Mouse (Mus musculus): ENCODE data around the gene Kalrn. TPM values are rescaled to one million over a fixed set of nuclear protein-coding genes. Genes with fewer than 3 reads are reported as not detected.

Gene Kalrn
- polyA plus RNA-seq, 1 experiment from 2014 or later, result 39.2 TPM

DNA sequence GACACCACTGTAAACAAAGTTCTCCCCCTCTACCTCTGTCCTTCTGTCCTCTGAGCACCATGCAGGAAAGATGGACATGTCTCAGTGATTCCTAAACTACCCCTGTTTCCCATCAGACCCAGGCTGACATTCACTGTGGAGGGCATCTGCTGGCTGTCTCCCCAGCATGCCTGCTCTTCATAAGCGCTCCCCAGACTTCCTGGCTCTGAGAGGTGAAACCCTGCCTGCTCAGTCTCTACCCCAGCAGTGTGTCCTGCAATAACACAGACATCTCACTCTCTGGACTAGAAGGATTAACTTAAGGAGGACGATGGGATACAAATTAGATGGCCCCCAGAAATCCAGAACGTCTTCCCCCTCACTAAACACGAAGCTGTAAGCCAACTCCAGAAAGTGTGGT, 493.8 kb downstream of the Kalrn start:
- H3K9me3 ChIP-seq, result no peaks in the 10 kb centered on the region
- no peak for ATAC-seq (replicated peaks)
- WGBS, result 68% methylated on average over 4 of the region's 4 CpGs
- H3K9ac ChIP-seq, result no peak overlapping the region
- no peaks in the 10 kb centered on the region for H3K27me3 ChIP-seq (replicated peaks)
- no peaks in the 10 kb centered on the region for H3K36me3 ChIP-seq (replicated peaks)
- H3K4me3 ChIP-seq, result no peak overlapping the region
- H3K4me1 ChIP-seq, result peaks cover 9% of the 10 kb centered on the region; the same call in 1 of the 2 replicates
- H3K4me2 ChIP-seq, result no peak overlapping the region
- H3K27ac ChIP-seq, result no peak overlapping the region

GRCm38 (mm10) chr16:34078732-34079131, 494.6 kb downstream of the Kalrn start:
- Histone ChIP-seq H3K27me3 (replicated peaks) (no peaks in the 10 kb centered on the region), H3K9ac (no peak overlapping the region), H3K4me3 (no peak overlapping the region), H3K27ac (no peak overlapping the region), H3K36me3 (replicated peaks) (no peaks in the 10 kb centered on the region), H3K9me3 (no peaks in the 10 kb centered on the region), H3K4me2 (no peak overlapping the region), H3K4me1 (peaks cover 9% of the 10 kb centered on the region; the same call in 1 of the 2 replicates)
- ATAC-seq (replicated peaks), result no peak
- WGBS, result 72% methylated on average over 2 of the region's 2 CpGs

DNA sequence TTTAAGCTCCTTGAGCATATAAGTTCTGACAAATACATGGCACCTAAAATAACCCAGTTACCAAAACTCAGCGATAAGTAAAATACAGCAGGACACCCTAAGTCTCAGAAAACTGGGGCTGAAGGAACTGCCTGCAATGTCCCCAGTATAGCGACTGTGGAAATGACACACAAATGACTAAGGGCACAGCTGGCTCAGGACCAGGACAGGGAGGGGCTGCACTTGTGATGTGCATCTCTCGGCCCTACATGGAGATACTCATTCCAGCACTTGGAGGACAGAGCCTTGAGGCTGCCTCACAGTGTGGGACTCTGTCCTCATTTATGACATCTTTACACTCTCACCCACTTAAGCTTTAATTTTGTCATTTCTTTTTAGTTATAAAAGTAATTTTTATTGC, 497.2 kb downstream of the Kalrn start:
- no peak for ATAC-seq (replicated peaks)
- peaks cover 4% of the 10 kb centered on the region; the same call in 1 of the 2 replicates for H3K4me1 ChIP-seq
- no peaks in the 10 kb centered on the region for H3K9me3 ChIP-seq
- H3K27me3 ChIP-seq (replicated peaks), result no peaks in the 10 kb centered on the region
- no peaks in the 10 kb centered on the region for H3K36me3 ChIP-seq (replicated peaks)
- 75% methylated on average over 3 of the region's 3 CpGs for WGBS
- no peak overlapping the region for H3K4me2 ChIP-seq
- no peak overlapping the region for H3K4me3 ChIP-seq
- no peak overlapping the region for H3K27ac ChIP-seq
- no peak overlapping the region for H3K9ac ChIP-seq

- no peak overlapping the region for H3K4me3 ChIP-seq
- 94% methylated on average over 4 of the region's 4 CpGs for WGBS
- no peaks in the 10 kb centered on the region for H3K36me3 ChIP-seq (replicated peaks)
- H3K9ac ChIP-seq, result no peak overlapping the region
- no peak overlapping the region for H3K4me2 ChIP-seq
- no peak overlapping the region for H3K27ac ChIP-seq
- no peaks in the 10 kb centered on the region for H3K9me3 ChIP-seq
- ATAC-seq (replicated peaks), result no peak
- H3K27me3 ChIP-seq (replicated peaks), result no peaks in the 10 kb centered on the region
- no peaks in the 10 kb centered on the region for H3K4me1 ChIP-seq
Observed at GRCm38 (mm10) chr16:34073930-34074329, 499.4 kb downstream of the Kalrn start.

DNA sequence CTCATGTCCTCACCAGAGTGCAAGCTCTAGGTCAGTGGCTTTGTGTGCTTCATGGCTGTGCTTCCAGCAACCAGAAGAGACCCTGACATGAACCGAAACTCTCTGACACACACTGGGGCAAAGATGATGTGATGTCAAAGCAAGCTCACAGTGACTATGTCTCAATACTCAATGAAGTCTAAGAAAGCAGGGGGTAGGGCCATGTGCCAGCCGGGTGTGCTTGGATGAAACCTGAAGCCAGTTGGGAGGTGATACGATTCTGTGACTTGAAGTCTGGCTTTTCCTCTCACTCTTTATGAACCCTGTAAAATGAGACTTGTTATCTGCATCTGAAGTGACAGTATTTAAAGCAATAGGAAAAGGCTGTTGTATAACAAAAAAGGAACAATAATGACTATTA, 501.2 kb downstream of the Kalrn start:
- H3K27me3 ChIP-seq (replicated peaks), result no peaks in the 10 kb centered on the region
- H3K36me3 ChIP-seq (replicated peaks), result no peaks in the 10 kb centered on the region
- no peak overlapping the region for H3K9ac ChIP-seq
- ATAC-seq (replicated peaks), result no peak
- no peak overlapping the region for H3K27ac ChIP-seq
- H3K4me2 ChIP-seq, result no peak overlapping the region
- no peaks in the 10 kb centered on the region for H3K4me1 ChIP-seq
- H3K9me3 ChIP-seq, result no peaks in the 10 kb centered on the region
- WGBS, result 85% methylated on average over 3 of the region's 3 CpGs
- H3K4me3 ChIP-seq, result no peak overlapping the region

DNA sequence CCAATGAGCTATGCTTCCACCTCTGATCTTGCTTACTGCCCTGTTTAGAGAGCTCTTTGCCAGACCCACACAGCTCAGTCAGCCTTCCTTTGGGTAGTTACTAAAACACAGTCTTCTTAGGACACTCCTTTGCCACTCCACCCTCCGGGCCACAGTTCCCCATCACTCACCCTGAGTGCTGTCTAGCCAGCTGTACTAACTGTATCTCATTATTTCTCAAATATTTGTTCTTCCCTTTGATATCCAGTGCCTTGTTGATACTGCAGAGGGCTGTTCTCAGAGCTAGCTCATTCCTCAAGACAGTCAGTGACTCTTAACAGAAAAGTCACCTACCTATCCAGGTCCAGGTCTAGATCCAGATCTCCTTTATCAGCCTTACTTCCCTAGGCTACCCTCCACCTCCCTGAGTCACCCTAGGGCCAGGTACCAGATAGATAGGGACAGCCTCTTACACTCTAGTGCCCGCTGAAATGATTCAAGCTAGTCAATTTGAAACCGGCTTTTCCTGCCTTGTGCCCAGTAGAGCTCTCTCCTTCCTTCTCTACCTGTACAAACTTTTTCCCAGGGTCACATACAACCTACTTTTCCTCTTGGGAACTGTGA, 502.0 kb downstream of the Kalrn start:
- no peak overlapping the region for H3K9ac ChIP-seq
- no peaks in the 10 kb centered on the region for H3K27me3 ChIP-seq (replicated peaks)
- no peak overlapping the region for H3K4me2 ChIP-seq
- H3K4me1 ChIP-seq, result no peaks in the 10 kb centered on the region; the same call in 1 of the 2 replicates
- no peaks in the 10 kb centered on the region for H3K9me3 ChIP-seq
- WGBS, result 89% methylated on average over 3 of the region's 3 CpGs
- no peak overlapping the region for H3K27ac ChIP-seq
- ATAC-seq (replicated peaks), result no peak
- H3K36me3 ChIP-seq (replicated peaks), result no peaks in the 10 kb centered on the region
- H3K4me3 ChIP-seq, result no peak overlapping the region

GRCm38 (mm10) chr16:34069481-34069880, 503.9 kb downstream of the Kalrn start:
- H3K27me3 ChIP-seq (replicated peaks), result no peaks in the 10 kb centered on the region
- no peak overlapping the region for H3K9ac ChIP-seq
- no peak overlapping the region for H3K4me3 ChIP-seq
- no peaks in the 10 kb centered on the region for H3K36me3 ChIP-seq (replicated peaks)
- no peak overlapping the region for H3K27ac ChIP-seq
- no peaks in the 10 kb centered on the region; the same call in 1 of the 2 replicates for H3K4me1 ChIP-seq
- WGBS, result 79% methylated on average over 3 of the region's 3 CpGs
- no peak overlapping the region for H3K4me2 ChIP-seq
- no peaks in the 10 kb centered on the region for H3K9me3 ChIP-seq
- ATAC-seq (replicated peaks), result no peak

DNA sequence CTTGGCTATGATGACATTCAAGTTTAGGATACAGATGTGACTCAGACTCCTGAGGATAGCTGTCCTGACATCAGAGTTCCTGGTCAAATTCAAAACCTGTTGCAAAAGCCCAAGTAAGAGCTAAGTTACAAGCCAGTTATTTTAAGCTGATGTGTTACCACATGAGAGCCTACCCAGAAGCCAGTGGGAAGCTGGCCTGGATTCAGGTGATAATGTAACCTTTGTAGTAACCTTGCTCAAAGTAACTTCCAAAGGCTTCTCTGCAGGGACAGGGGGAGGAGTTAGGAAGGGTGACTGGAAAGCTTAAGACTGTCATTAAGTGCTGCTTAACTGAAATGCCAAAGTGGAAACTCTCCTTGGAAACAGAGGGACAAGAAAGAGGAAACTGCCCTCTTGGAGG, 506.4 kb downstream of the Kalrn start:
- Histone ChIP-seq H3K4me1 (no peaks in the 10 kb centered on the region; the same call in 1 of the 2 replicates), H3K36me3 (replicated peaks) (no peaks in the 10 kb centered on the region)
- ATAC-seq (replicated peaks), result no peak

DNA sequence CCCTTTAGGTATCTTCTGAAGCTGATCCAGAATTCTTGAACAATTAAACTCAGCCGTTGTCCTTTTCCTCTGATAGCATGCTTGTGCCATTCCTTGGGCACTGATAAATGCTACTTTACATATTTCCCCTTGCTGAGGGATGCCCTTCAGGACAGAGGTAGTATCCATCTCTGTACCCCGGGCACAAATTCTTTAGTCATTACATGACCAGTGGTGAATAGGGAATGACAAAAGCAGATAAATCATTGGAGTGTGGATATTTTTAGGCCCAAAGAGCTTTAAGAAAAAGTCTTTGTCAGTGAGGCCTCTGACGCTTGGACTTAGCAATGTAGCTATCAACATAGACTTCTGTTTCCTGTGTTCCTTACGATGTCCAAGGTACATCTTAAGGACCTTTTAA, 507.0 kb downstream of the Kalrn start:
- H3K4me1 ChIP-seq, result no peaks in the 10 kb centered on the region; the same call in 1 of the 2 replicates
- H3K4me2 ChIP-seq, result no peak overlapping the region
- 89% methylated on average over 4 of the region's 4 CpGs for WGBS
- H3K4me3 ChIP-seq, result no peak overlapping the region
- no peak overlapping the region for H3K27ac ChIP-seq
- H3K27me3 ChIP-seq (replicated peaks), result no peaks in the 10 kb centered on the region
- H3K9me3 ChIP-seq, result no peaks in the 10 kb centered on the region
- H3K9ac ChIP-seq, result no peak overlapping the region
- no peak for ATAC-seq (replicated peaks)
- H3K36me3 ChIP-seq (replicated peaks), result no peaks in the 10 kb centered on the region

More for the DNA sequence above, 506.4 kb downstream of the Kalrn start:
- Histone ChIP-seq H3K4me2 (no peak overlapping the region), H3K4me3 (no peak overlapping the region), H3K9me3 (no peaks in the 10 kb centered on the region), H3K9ac (no peak overlapping the region), H3K27me3 (replicated peaks) (no peaks in the 10 kb centered on the region), H3K27ac (no peak overlapping the region)

- peak overlapping the region; percentile 38; the same call in 1 of the 2 replicates for H3K27ac ChIP-seq
- 63% methylated on average over 4 of the region's 4 CpGs for WGBS
- no peak for ATAC-seq (replicated peaks)
Observed at GRCm38 (mm10) chr16:34063313-34063712, 510.0 kb downstream of the Kalrn start.

DNA sequence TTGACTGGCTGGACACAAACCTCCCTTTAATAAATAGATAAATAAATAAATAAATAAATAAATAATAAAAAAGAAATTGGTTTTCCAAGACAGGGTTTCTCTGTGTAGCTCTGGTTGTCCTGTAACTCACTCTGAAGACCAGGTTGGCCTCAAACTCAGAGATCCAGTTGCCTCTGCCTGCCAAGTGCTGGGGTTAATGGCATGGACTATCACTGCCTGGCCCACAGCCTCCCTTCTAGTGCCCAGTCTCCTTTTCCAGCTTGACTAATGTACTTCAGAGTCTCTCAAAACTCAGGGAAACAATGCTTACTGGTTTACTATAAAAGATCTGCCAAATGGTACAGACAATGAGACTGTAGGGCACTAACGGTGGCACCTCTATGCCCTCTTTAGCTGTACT, 511.7 kb downstream of the Kalrn start:
- H3K9ac ChIP-seq, result no peak overlapping the region
- no peak overlapping the region for H3K27ac ChIP-seq
- no peaks in the 10 kb centered on the region for H3K36me3 ChIP-seq (replicated peaks)
- no peak overlapping the region for H3K4me3 ChIP-seq
- H3K4me1 ChIP-seq, result no peaks in the 10 kb centered on the region
- no peaks in the 10 kb centered on the region for H3K27me3 ChIP-seq (replicated peaks)
- ATAC-seq (replicated peaks), result no peak
- H3K4me2 ChIP-seq, result no peak overlapping the region
- WGBS, result 81% methylated on average over 1 of the region's 1 CpGs
- H3K9me3 ChIP-seq, result no peaks in the 10 kb centered on the region

More at GRCm38 (mm10) chr16:34063313-34063712, 510.0 kb downstream of the Kalrn start:
- H3K36me3 ChIP-seq (replicated peaks), result no peaks in the 10 kb centered on the region
- H3K9ac ChIP-seq, result no peak overlapping the region
- H3K4me2 ChIP-seq, result no peak overlapping the region
- no peaks in the 10 kb centered on the region for H3K9me3 ChIP-seq
- H3K4me3 ChIP-seq, result no peak overlapping the region
- H3K27me3 ChIP-seq (replicated peaks), result no peaks in the 10 kb centered on the region
- H3K4me1 ChIP-seq, result no peaks in the 10 kb centered on the region; the same call in 1 of the 2 replicates

- no peaks in the 10 kb centered on the region for H3K27me3 ChIP-seq (replicated peaks)
- WGBS, result 78% methylated on average over 3 of the region's 3 CpGs
Observed at GRCm38 (mm10) chr16:34058611-34059010, 514.7 kb downstream of the Kalrn start.

GRCm38 (mm10) chr16:34057464-34057863, 515.9 kb downstream of the Kalrn start:
- ATAC-seq (replicated peaks), result no peak
- 81% methylated on average over 5 of the region's 5 CpGs for WGBS
- no peak overlapping the region for H3K4me2 ChIP-seq
- no peak overlapping the region for H3K9ac ChIP-seq
- no peak overlapping the region for H3K4me3 ChIP-seq
- no peak overlapping the region for H3K27ac ChIP-seq
- H3K9me3 ChIP-seq, result no peaks in the 10 kb centered on the region
- no peaks in the 10 kb centered on the region for H3K27me3 ChIP-seq (replicated peaks)
- H3K36me3 ChIP-seq (replicated peaks), result peaks cover 21% of the 10 kb centered on the region; the same call in 1 of the 2 replicates
- no peaks in the 10 kb centered on the region for H3K4me1 ChIP-seq

More at GRCm38 (mm10) chr16:34058611-34059010, 514.7 kb downstream of the Kalrn start:
- Histone ChIP-seq H3K9me3 (no peaks in the 10 kb centered on the region), H3K9ac (no peak overlapping the region), H3K4me3 (no peak overlapping the region), H3K27ac (no peak overlapping the region), H3K4me1 (no peaks in the 10 kb centered on the region), H3K4me2 (no peak overlapping the region), H3K36me3 (replicated peaks) (peaks cover 12% of the 10 kb centered on the region; the same call in 1 of the 2 replicates)
- ATAC-seq (replicated peaks), result no peak

Measured in midbrain, embryonic 15.5 days (tissue).